Mouse (Mus musculus) frontal cortex, adult (tissue): ENCODE measurements around the gene Stxbp2.

ENCODE experiments used
- ATAC-seq: cut with Nextera tagmentation; 2 replicates; pipeline ENCODE4 v1.9.2; 2017; ENCODE audit warnings: mild to moderate bottlenecking, moderate library complexity, mixed read lengths; ENCODE audit not compliant: low TSS enrichment

Stxbp2 gene

GRCm38 (mm10) chr8:3631478-3631875, 722 bp downstream of the Stxbp2 start:
- no peak for ATAC-seq

GRCm38 (mm10) chr8:3645804-3646203, 15.0 kb downstream of the Stxbp2 start:
- no peak; the same call in 1 of the 2 replicates for ATAC-seq

- no peak for ATAC-seq
Observed at GRCm38 (mm10) chr8:3646824-3647531, 16.2 kb downstream of the Stxbp2 start.

- no peak for ATAC-seq
Observed at GRCm38 (mm10) chr8:3647561-3647960, 16.8 kb downstream of the Stxbp2 start.

- no peak for ATAC-seq
Observed at GRCm38 (mm10) chr8:3648268-3648667, 17.5 kb downstream of the Stxbp2 start.

GRCm38 (mm10) chr8:3648990-3649389, 18.2 kb downstream of the Stxbp2 start:
- no peak for ATAC-seq

GRCm38 (mm10) chr8:3652845-3653244, 22.1 kb downstream of the Stxbp2 start:
- no peak for ATAC-seq

- ATAC-seq: no peak
Observed at GRCm38 (mm10) chr8:3654726-3655508, 24.2 kb downstream of the Stxbp2 start.

GRCm38 (mm10) chr8:3655526-3655925, 24.8 kb downstream of the Stxbp2 start, which contains the start of gene Retn:
Gene Retn, plus strand, starts transcription at chr8:3655770.
- no peak for ATAC-seq

GRCm38 (mm10) chr8:3656725-3657381, 26.1 kb downstream of the Stxbp2 start:
- 0 out of 2 replicates have a peak, but pooled peaks have one; percentile 13 for ATAC-seq

GRCm38 (mm10) chr8:3660889-3661288, 30.1 kb downstream of the Stxbp2 start:
- no peak for ATAC-seq

- ATAC-seq: no peak
Observed at GRCm38 (mm10) chr8:3664405-3664804, 33.6 kb downstream of the Stxbp2 start.

GRCm38 (mm10) chr8:3665507-3665906, 34.8 kb downstream of the Stxbp2 start, which contains the start of gene Mcemp1:
Gene Mcemp1, plus strand, starts transcription at chr8:3665754.
- ATAC-seq: no peak

GRCm38 (mm10) chr8:3670388-3670787, 39.6 kb downstream of the Stxbp2 start:
- ATAC-seq: no peak

GRCm38 (mm10) chr8:3671980-3672491, 41.3 kb downstream of the Stxbp2 start, which contains the start of gene Fcor:
Gene Fcor, minus strand, starts transcription at chr8:3672362.
- peak; percentile 70 for ATAC-seq

- ATAC-seq: no peak
Observed at GRCm38 (mm10) chr8:3674671-3675070, 43.9 kb downstream of the Stxbp2 start.

GRCm38 (mm10) chr8:3676131-3676992, 45.6 kb downstream of the Stxbp2 start, which contains the start of gene Trappc5:
Gene Trappc5, plus strand, starts transcription at chr8:3676299.
- ATAC-seq: peak; percentile 83

GRCm38 (mm10) chr8:3676993-3677579, 46.3 kb downstream of the Stxbp2 start:
- ATAC-seq: no peak

GRCm38 (mm10) chr8:3678831-3679230, 48.1 kb downstream of the Stxbp2 start:
- no peak for ATAC-seq

GRCm38 (mm10) chr8:3679236-3679635, 48.5 kb downstream of the Stxbp2 start:
- no peak for ATAC-seq

GRCm38 (mm10) chr8:3679656-3680055, 48.9 kb downstream of the Stxbp2 start:
- no peak for ATAC-seq
